Mouse (Mus musculus) embryonic facial prominence, embryonic 14.5 days (tissue): ENCODE data around the gene Pgd. TPM values are rescaled to one million over a fixed set of nuclear protein-coding genes. Genes with fewer than 3 reads are reported as not detected.

Experiments used
- ATAC-seq: fragments of 200-750 bp; cut with Nextera tagmentation; 2 replicates; pipeline ENCODE4 v1.8.0; 2017; ENCODE audit warnings: low read depth, moderate number of reproducible peaks, moderate TSS enrichment
- DNase-seq: peaks from one replicate; pipeline ENCODE4 v3.0.0-alpha.2; 2015; ENCODE audit warnings: low spot score
- H3K27ac ChIP-seq: fragments of 300-500 bp; sonication (generic); replicated peaks from 2 replicates; pipeline ENCODE4 v1.5.1; 2014; ENCODE audit warnings: low read depth, mild to moderate bottlenecking, low read length, moderate library complexity
- H3K27me3 ChIP-seq: fragments of 300-500 bp; sonication (generic); replicated peaks from 2 replicates; pipeline ENCODE4 v1.6.1; 2014; ENCODE audit warnings: low read length; ENCODE audit not compliant: control insufficient read depth, insufficient read depth
- H3K36me3 ChIP-seq: fragments of 300-500 bp; sonication (generic); 2 replicates; pipeline ENCODE4 v1.6.1; 2014; ENCODE audit warnings: low read length, mixed read lengths; ENCODE audit not compliant: control insufficient read depth, insufficient read depth
- H3K4me1 ChIP-seq: fragments of 300-500 bp; sonication (generic); 2 replicates; pipeline ENCODE4 v1.6.1; 2014; ENCODE audit warnings: antibody characterized with exemption, low read length; ENCODE audit not compliant: control insufficient read depth, insufficient read depth
- H3K4me2 ChIP-seq: fragments of 300-500 bp; sonication (generic); 2 replicates; pipeline ENCODE4 v1.6.1; 2014; ENCODE audit warnings: low read depth, mild to moderate bottlenecking, low read length, moderate library complexity, mixed read lengths
- H3K4me3 ChIP-seq: fragments of 300-500 bp; sonication (generic); 2 replicates; pipeline ENCODE4 v1.5.1; 2014; ENCODE audit warnings: low read depth, mild to moderate bottlenecking, low read length
- H3K9ac ChIP-seq: fragments of 300-500 bp; sonication (generic); 2 replicates; pipeline ENCODE4 v1.6.1; 2014; ENCODE audit warnings: low read depth, mild to moderate bottlenecking, low read length, moderate library complexity, mixed read lengths
- H3K9me3 ChIP-seq: fragments of 300-500 bp; sonication (generic); 2 replicates; pipeline ENCODE4 v1.6.1; 2016; ENCODE audit warnings: low read length; ENCODE audit not compliant: control insufficient read depth
- WGBS: fragments of 180-500 bp; shearing (Covaris S2); extraction: QIAGEN DNeasy Blood & Tissue Kit; methylation state at CpG from one replicate; pipeline ENCODE4 v1.1.7; 2014; 5-methylcytosine and 5-hydroxymethylcytosine counted together
- polyA plus RNA-seq: library from polyadenylated mRNA; unstranded; fragments of >200 nt; fragmentation: Nextera tagmentation; extraction: Ambion mirVana; gene quantifications from 2 replicates; pipeline ENCODE4 v1.2.1, GENCODE M21; 2014

Gene Pgd
- polyA plus RNA-seq, 1 experiment from 2014 or later, result 43.3 TPM

DNA sequence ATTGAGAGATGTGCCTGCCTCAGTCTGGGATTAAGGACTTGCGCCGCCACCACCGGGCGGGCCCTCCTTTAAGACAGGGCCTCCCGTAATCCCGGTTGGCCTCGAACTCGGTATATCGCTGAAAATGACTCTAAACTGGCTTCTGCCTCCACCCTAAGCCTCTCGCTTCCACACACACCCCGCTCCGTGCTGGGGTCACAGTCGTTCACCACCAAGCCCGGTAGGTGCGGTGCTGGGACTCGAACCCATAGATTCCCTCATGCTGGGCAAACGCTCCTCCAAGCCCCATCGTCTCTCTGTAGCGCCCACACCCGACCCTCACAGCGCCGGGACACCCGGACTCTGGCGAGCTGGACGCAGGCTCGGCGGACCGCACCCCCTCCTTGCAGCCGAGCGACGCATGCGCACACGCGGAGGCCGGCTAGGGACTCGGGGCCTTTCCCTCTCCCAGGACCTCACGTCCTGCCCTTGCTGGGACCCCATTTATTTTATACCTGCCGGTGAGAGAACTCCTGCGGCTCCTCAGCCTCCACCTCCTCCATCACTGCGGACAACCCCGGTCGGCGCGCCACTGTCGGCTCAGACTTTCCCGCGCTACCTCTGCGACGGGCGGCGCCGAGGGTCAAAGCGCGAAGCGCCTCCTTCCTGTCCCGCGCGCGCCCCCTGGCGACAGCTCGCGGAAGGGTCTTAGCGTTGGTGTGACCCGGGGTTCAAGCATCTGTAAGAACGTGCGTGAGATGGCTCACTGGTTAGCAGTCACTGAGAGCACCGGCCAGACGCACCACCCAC, 29.4 kb downstream of the Pgd start, which contains the start of gene Cenps:
Cenps (minus strand) TSS at position 648 of the 789 bp plus-strand sequence.
- peak within 1 kb of the TSS; percentile 61 for H3K4me3 ChIP-seq
- peak within 1 kb of the TSS; percentile 79 for H3K4me2 ChIP-seq
- H3K9me3 ChIP-seq, result no peaks in the 10 kb centered on the region
- H3K36me3 ChIP-seq, result no peaks in the 10 kb centered on the region
- peak within 1 kb of the TSS; percentile 76 for H3K27ac ChIP-seq
- ATAC-seq (peak; percentile 89), DNase-seq (peak; percentile 94)
- no peaks in the 10 kb centered on the region for H3K27me3 ChIP-seq
- H3K9ac ChIP-seq, result peak within 1 kb of the TSS; percentile 76
- WGBS, result 1% methylated on average over 64 of the region's 68 CpGs
- H3K4me1 ChIP-seq, result no peaks in the 10 kb centered on the region

DNA sequence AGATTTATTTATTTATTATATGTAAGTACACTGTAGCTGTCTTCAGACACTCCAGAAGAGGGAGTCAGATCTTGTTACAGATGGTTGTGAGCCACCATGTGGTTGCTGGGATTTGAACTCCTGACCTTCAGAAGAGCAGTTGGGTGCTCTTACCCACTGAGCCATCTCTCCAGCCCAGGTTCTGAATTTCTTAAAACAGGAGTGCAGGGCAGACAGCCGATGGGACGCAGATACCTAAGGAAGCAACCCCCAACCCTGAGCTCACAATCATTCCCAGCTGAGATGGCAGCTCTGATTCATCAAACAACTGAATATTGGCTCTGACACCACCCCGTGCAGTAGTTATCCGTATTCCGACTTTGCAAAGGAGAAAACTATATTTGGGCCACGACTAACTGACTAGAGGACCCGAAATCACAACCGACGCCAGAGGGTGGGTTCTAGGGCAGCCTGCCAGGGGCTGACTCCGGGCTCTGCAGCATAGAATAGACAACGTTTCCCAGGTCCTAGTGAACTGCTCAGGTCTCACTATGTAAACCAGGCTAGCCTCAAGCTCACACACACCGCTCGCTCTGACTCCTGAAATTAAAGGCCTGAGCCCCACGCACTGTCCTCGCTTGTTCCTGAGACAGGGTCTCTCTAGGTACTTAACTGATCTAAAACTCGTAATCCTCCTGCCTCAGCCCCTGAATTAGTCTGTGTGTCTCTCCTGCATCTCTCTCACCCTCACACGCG, 30.3 kb downstream of the Pgd start:
- 0 out of 2 replicates have a peak, but pooled peaks cover 4% of the 10 kb centered on the region for H3K36me3 ChIP-seq
- no peaks in the 10 kb centered on the region for H3K9me3 ChIP-seq
- 40% methylated on average over 18 of the region's 18 CpGs for whole genome bisulfite sequencing
- ATAC-seq (no peak), DNase-seq (peak; percentile 6)
- H3K4me1 ChIP-seq, result no peaks in the 10 kb centered on the region
- H3K9ac ChIP-seq, result peak overlapping the region; percentile 76
- H3K4me2 ChIP-seq, result peak overlapping the region; percentile 79
- no peaks in the 10 kb centered on the region for H3K27me3 ChIP-seq
- H3K27ac ChIP-seq, result peak overlapping the region; percentile 76
- peak overlapping the region; percentile 61 for H3K4me3 ChIP-seq

DNA sequence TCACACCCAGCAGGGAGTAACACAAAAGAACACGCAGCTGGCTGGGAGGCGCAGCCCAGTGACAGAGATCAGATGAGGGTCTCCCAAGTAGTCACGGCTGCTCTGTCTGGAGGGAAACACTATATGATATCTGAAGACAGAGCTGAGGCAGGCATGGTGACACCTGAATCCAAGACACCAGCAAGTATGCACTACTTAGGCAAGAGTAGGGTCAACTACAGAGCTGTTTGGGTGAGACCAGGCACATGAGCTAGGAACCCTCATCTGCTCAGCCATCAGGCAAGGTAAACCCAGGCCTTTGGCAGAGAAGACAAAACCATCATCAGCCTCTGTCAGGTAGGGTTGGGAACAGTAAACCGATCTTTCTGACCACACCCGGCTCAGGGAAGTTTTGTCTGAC, 33.2 kb downstream of the Pgd start:
- H3K27me3 ChIP-seq, result no peaks in the 10 kb centered on the region
- no peak overlapping the region for H3K4me2 ChIP-seq
- H3K9ac ChIP-seq, result no peak overlapping the region
- H3K9me3 ChIP-seq, result no peaks in the 10 kb centered on the region
- ATAC-seq (no peak), DNase-seq (no peak)
- H3K36me3 ChIP-seq, result peaks cover 28% of the 10 kb centered on the region
- H3K27ac ChIP-seq, result no peak overlapping the region
- WGBS, result 69% methylated on average over 5 of the region's 5 CpGs
- no peaks in the 10 kb centered on the region for H3K4me1 ChIP-seq
- no peak overlapping the region for H3K4me3 ChIP-seq

GRCm38 (mm10) chr4:149131789-149132565, 34.6 kb downstream of the Pgd start:
- no peaks in the 10 kb centered on the region for H3K4me1 ChIP-seq
- H3K27me3 ChIP-seq, result no peaks in the 10 kb centered on the region
- peak; percentile 14 for DNase-seq
- H3K9ac ChIP-seq, result no peak overlapping the region
- H3K27ac ChIP-seq, result no peak overlapping the region
- ATAC-seq, result no peak
- peaks cover 39% of the 10 kb centered on the region for H3K36me3 ChIP-seq
- WGBS, result 80% methylated on average over 21 of the region's 21 CpGs
- no peaks in the 10 kb centered on the region for H3K9me3 ChIP-seq
- no peak overlapping the region for H3K4me2 ChIP-seq
- H3K4me3 ChIP-seq, result no peak overlapping the region

GRCm38 (mm10) chr4:149131021-149131752, 35.4 kb downstream of the Pgd start:
- H3K27me3 ChIP-seq, result no peaks in the 10 kb centered on the region
- peaks cover 39% of the 10 kb centered on the region for H3K36me3 ChIP-seq
- H3K27ac ChIP-seq, result no peak overlapping the region
- no peaks in the 10 kb centered on the region for H3K9me3 ChIP-seq
- ATAC-seq (no peak), DNase-seq (no peak)
- no peak overlapping the region for H3K4me3 ChIP-seq
- WGBS, result 70% methylated on average over 23 of the region's 23 CpGs
- no peak overlapping the region for H3K9ac ChIP-seq
- no peak overlapping the region for H3K4me2 ChIP-seq
- no peaks in the 10 kb centered on the region for H3K4me1 ChIP-seq

GRCm38 (mm10) chr4:149128467-149128866, 38.1 kb downstream of the Pgd start:
- H3K27me3 ChIP-seq, result no peaks in the 10 kb centered on the region
- no peak overlapping the region for H3K4me2 ChIP-seq
- no peak overlapping the region for H3K9ac ChIP-seq
- no peak overlapping the region for H3K27ac ChIP-seq
- DNase-seq (no peak), ATAC-seq (no peak)
- H3K9me3 ChIP-seq, result no peaks in the 10 kb centered on the region
- H3K4me3 ChIP-seq, result no peak overlapping the region
- no peaks in the 10 kb centered on the region for H3K4me1 ChIP-seq
- WGBS, result 79% methylated on average over 18 of the region's 18 CpGs
- peaks cover 39% of the 10 kb centered on the region for H3K36me3 ChIP-seq

DNA sequence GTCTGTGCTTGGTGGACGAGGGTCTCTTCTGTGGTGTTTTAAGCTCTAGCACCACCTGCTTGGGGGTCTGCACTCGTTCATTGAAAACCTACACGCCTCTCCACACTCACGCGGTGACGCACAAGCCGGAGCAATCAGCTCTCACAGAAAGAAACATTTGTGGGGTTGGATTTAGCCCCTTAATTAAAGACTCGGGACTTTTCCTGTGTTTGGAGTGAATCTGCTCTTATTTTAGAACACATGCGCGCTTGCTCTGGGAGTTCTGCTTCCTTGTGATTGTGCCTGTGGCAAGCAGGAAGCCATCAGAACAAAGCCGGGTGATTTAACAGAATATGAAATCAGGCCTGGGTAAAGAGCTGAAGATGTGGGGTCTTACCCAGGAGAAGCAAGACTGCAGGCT, 39.9 kb downstream of the Pgd start, which contains the start of gene Cort:
Cort (minus strand) TSS at position 101 of the 400 bp plus-strand sequence.
- no peak within 1 kb of the TSS for H3K4me3 ChIP-seq
- no peak for ATAC-seq
- H3K9me3 ChIP-seq, result no peaks in the 10 kb centered on the region
- peaks cover 36% of the 10 kb centered on the region for H3K36me3 ChIP-seq
- WGBS, result 68% methylated on average over 11 of the region's 11 CpGs
- peak; percentile 13 for DNase-seq
- no peak within 1 kb of the TSS for H3K9ac ChIP-seq
- no peaks in the 10 kb centered on the region for H3K4me1 ChIP-seq
- H3K27me3 ChIP-seq, result no peaks in the 10 kb centered on the region
- H3K27ac ChIP-seq, result no peak within 1 kb of the TSS
- no peak within 1 kb of the TSS for H3K4me2 ChIP-seq

- H3K4me2 ChIP-seq, result no peak overlapping the region
- H3K4me1 ChIP-seq, result no peaks in the 10 kb centered on the region
- no peak overlapping the region for H3K27ac ChIP-seq
- H3K36me3 ChIP-seq, result peaks cover 35% of the 10 kb centered on the region
- no peak for DNase-seq
- no peak for ATAC-seq
- H3K4me3 ChIP-seq, result no peak overlapping the region
- H3K9me3 ChIP-seq, result no peaks in the 10 kb centered on the region
- no peak overlapping the region for H3K9ac ChIP-seq
- no peaks in the 10 kb centered on the region for H3K27me3 ChIP-seq
- 68% methylated on average over 6 of the region's 6 CpGs for WGBS
Observed at GRCm38 (mm10) chr4:149126115-149126509, 40.5 kb downstream of the Pgd start.
